Mouse (Mus musculus) neural tube, embryonic 14.5 days (tissue): ENCODE measurements around the gene Zmiz1. TPM values are rescaled to one million over a fixed set of nuclear protein-coding genes. Genes with fewer than 3 reads are reported as not detected.

Source experiments
- ATAC-seq: fragments of 200-750 bp; cut with Nextera tagmentation; 2 replicates; pipeline ENCODE4 v1.8.0; 2017; ENCODE audit warnings: low read depth, mild to moderate bottlenecking, moderate TSS enrichment, moderate library complexity
- H3K27ac ChIP-seq: fragments of 300-500 bp; sonication (generic); 2 replicates; pipeline ENCODE4 v1.5.1; 2014; ENCODE audit warnings: low read depth, mild to moderate bottlenecking, control low read depth, low read length, moderate library complexity, mixed read lengths
- H3K27me3 ChIP-seq: fragments of 300-500 bp; sonication (generic); 2 replicates; pipeline ENCODE4 v1.6.1; 2014; ENCODE audit warnings: low read length; ENCODE audit not compliant: control insufficient read depth, insufficient read depth
- H3K36me3 ChIP-seq: fragments of 300-500 bp; sonication (generic); 2 replicates; pipeline ENCODE4 v1.6.1; 2014; ENCODE audit warnings: low read length, mixed read lengths; ENCODE audit not compliant: control insufficient read depth, insufficient read depth
- H3K4me1 ChIP-seq: fragments of 300-500 bp; sonication (generic); 2 replicates; pipeline ENCODE4 v1.6.1; 2014; ENCODE audit warnings: low read length; ENCODE audit not compliant: control insufficient read depth, insufficient read depth
- H3K4me2 ChIP-seq: fragments of 300-500 bp; sonication (generic); 2 replicates; pipeline ENCODE4 v1.6.1; 2014; ENCODE audit warnings: mild to moderate bottlenecking, low read depth, low read length, control low read depth
- H3K4me3 ChIP-seq: fragments of 300-500 bp; sonication (generic); 2 replicates; pipeline ENCODE4 v1.5.1; 2014; ENCODE audit warnings: low read depth, low read length, control low read depth, mixed read lengths
- H3K9ac ChIP-seq: fragments of 300-500 bp; sonication (generic); replicated peaks from 2 replicates; pipeline ENCODE4 v1.6.1; 2014; ENCODE audit warnings: low read depth, mild to moderate bottlenecking, control low read depth, low read length, mixed read lengths
- H3K9me3 ChIP-seq: fragments of 300-500 bp; sonication (generic); 2 replicates; pipeline ENCODE4 v1.6.1; 2016; ENCODE audit warnings: low read length; ENCODE audit not compliant: control insufficient read depth
- WGBS: fragments of 180-500 bp; shearing (Covaris S2); extraction: QIAGEN DNeasy Blood & Tissue Kit; methylation state at CpG from one replicate; pipeline ENCODE4 v1.1.7; 2014; 5-methylcytosine and 5-hydroxymethylcytosine counted together
- polyA plus RNA-seq: library from polyadenylated mRNA; unstranded; fragments of >200 nt; fragmentation: Nextera tagmentation; extraction: Ambion mirVana; gene quantifications from 2 replicates; pipeline ENCODE4 v1.2.1, GENCODE M21; 2014

Zmiz1 gene
- polyA plus RNA-seq, 1 experiment from 2014 or later: 75.0 TPM

- H3K27ac ChIP-seq: no peak overlapping the region
- no peaks in the 10 kb centered on the region for H3K9me3 ChIP-seq
- H3K9ac ChIP-seq: no peak overlapping the region
- H3K36me3 ChIP-seq: 0 out of 2 replicates have a peak, but pooled peaks cover 4% of the 10 kb centered on the region
- no peak for ATAC-seq
- peaks cover 12% of the 10 kb centered on the region for H3K4me1 ChIP-seq
- 83% methylated on average over 6 of the region's 6 CpGs for whole genome bisulfite sequencing
- no peak overlapping the region for H3K4me3 ChIP-seq
- H3K27me3 ChIP-seq: no peaks in the 10 kb centered on the region
- no peak overlapping the region for H3K4me2 ChIP-seq
These were observed 140.0 kb downstream of the Zmiz1 start for GRCm38 (mm10) chr14:25598960-25599359.

- H3K9ac ChIP-seq: no peak overlapping the region
- H3K4me3 ChIP-seq: no peak overlapping the region
- no peak overlapping the region for H3K27ac ChIP-seq
- H3K36me3 ChIP-seq: 0 out of 2 replicates have a peak, but pooled peaks cover 4% of the 10 kb centered on the region
- no peak for ATAC-seq
- 77% methylated on average over 12 of the region's 12 CpGs for whole genome bisulfite sequencing
- no peaks in the 10 kb centered on the region for H3K27me3 ChIP-seq
- H3K4me1 ChIP-seq: peaks cover 9% of the 10 kb centered on the region; the same call in 1 of the 2 replicates
- no peaks in the 10 kb centered on the region for H3K9me3 ChIP-seq
- no peak overlapping the region for H3K4me2 ChIP-seq
These were observed 140.9 kb downstream of the Zmiz1 start for GRCm38 (mm10) chr14:25599934-25600333.

- Histone ChIP-seq H3K4me3 (no peak overlapping the region), H3K4me2 (no peak overlapping the region), H3K27ac (no peak overlapping the region), H3K4me1 (peaks cover 12% of the 10 kb centered on the region), H3K27me3 (no peaks in the 10 kb centered on the region), H3K9ac (no peak overlapping the region), H3K36me3 (0 out of 2 replicates have a peak, but pooled peaks cover 4% of the 10 kb centered on the region), H3K9me3 (no peaks in the 10 kb centered on the region)
- no peak for ATAC-seq
- WGBS: 92% methylated on average over 7 of the region's 7 CpGs
These were observed 141.4 kb downstream of the Zmiz1 start for GRCm38 (mm10) chr14:25600358-25600757.

- Histone ChIP-seq H3K4me2 (no peak overlapping the region), H3K27ac (0 out of 2 replicates have a peak overlapping the region, but pooled peaks have one; percentile 30), H3K9me3 (no peaks in the 10 kb centered on the region), H3K4me1 (peaks cover 17% of the 10 kb centered on the region), H3K27me3 (no peaks in the 10 kb centered on the region), H3K36me3 (0 out of 2 replicates have a peak, but pooled peaks cover 4% of the 10 kb centered on the region), H3K9ac (no peak overlapping the region), H3K4me3 (no peak overlapping the region)
- ATAC-seq: no peak
- 41% methylated on average over 2 of the region's 2 CpGs for WGBS
These were observed 142.0 kb downstream of the Zmiz1 start for GRCm38 (mm10) chr14:25600951-25601350.

GRCm38 (mm10) chr14:25602018-25602417, 143.0 kb downstream of the Zmiz1 start:
- Histone ChIP-seq H3K4me3 (no peak overlapping the region), H3K27me3 (no peaks in the 10 kb centered on the region), H3K27ac (no peak overlapping the region), H3K9me3 (no peaks in the 10 kb centered on the region), H3K9ac (no peak overlapping the region), H3K4me1 (peaks cover 28% of the 10 kb centered on the region), H3K36me3 (0 out of 2 replicates have a peak, but pooled peaks cover 4% of the 10 kb centered on the region), H3K4me2 (no peak overlapping the region)
- 96% methylated on average over 2 of the region's 2 CpGs for WGBS
- ATAC-seq: no peak

- no peak overlapping the region for H3K4me3 ChIP-seq
- H3K4me2 ChIP-seq: no peak overlapping the region; the same call in 1 of the 2 replicates
- H3K36me3 ChIP-seq: 0 out of 2 replicates have a peak, but pooled peaks cover 4% of the 10 kb centered on the region
- no peak for ATAC-seq
- H3K9me3 ChIP-seq: no peaks in the 10 kb centered on the region
- no peak overlapping the region for H3K9ac ChIP-seq
- WGBS: 7% methylated on average over 16 of the region's 18 CpGs
- H3K27ac ChIP-seq: no peak overlapping the region
- no peaks in the 10 kb centered on the region for H3K27me3 ChIP-seq
- peaks cover 39% of the 10 kb centered on the region for H3K4me1 ChIP-seq
These were observed 145.6 kb downstream of the Zmiz1 start for GRCm38 (mm10) chr14:25604395-25605142.

GRCm38 (mm10) chr14:25606372-25607140, 147.6 kb downstream of the Zmiz1 start:
- Histone ChIP-seq H3K27ac (peak overlapping the region; percentile 99), H3K9me3 (no peaks in the 10 kb centered on the region), H3K4me3 (peak overlapping the region; percentile 73), H3K9ac (peak overlapping the region; percentile 99), H3K27me3 (no peaks in the 10 kb centered on the region), H3K36me3 (no peaks in the 10 kb centered on the region), H3K4me1 (peaks cover 55% of the 10 kb centered on the region), H3K4me2 (peak overlapping the region; percentile 99)
- peak; percentile 18 for ATAC-seq
- WGBS: under 1% methylated on average over 29 of the region's 31 CpGs

GRCm38 (mm10) chr14:25607141-25607967, 148.4 kb downstream of the Zmiz1 start:
- H3K4me1 ChIP-seq: peaks cover 62% of the 10 kb centered on the region
- H3K27ac ChIP-seq: peak overlapping the region; percentile 99
- peak; percentile 77 for ATAC-seq
- H3K9me3 ChIP-seq: no peaks in the 10 kb centered on the region
- peak overlapping the region; percentile 73 for H3K4me3 ChIP-seq
- under 1% methylated on average over 48 of the region's 103 CpGs for WGBS
- H3K9ac ChIP-seq: peak overlapping the region; percentile 99
- H3K4me2 ChIP-seq: peak overlapping the region; percentile 99
- no peaks in the 10 kb centered on the region for H3K27me3 ChIP-seq
- H3K36me3 ChIP-seq: no peaks in the 10 kb centered on the region
